Mouse (Mus musculus) erythroblast, adult 5-6 weeks (primary cell): ENCODE data around the gene Creld2. TPM values are rescaled to one million over a fixed set of nuclear protein-coding genes. Genes with fewer than 3 reads are reported as not detected.

Source experiments
- ATAC-seq: replicated peaks from 2 replicates; pipeline ENCODE4 v1.8.0; 2016; ENCODE audit warnings: moderate number of reproducible peaks, mild to moderate bottlenecking, moderate TSS enrichment, inconsistent platforms; ENCODE audit not compliant: poor library complexity, low FRiP score, severe bottlenecking
- total RNA-seq, 2 experiments: library from RNA; stranded (forward) in 1 of 2; stranded (reverse) in 1 of 2; fragments of 150-400 nt in 1 of 2; fragments of 200-764, 138-1000 nt in 1 of 2; gene quantifications; 2 replicates each; pipeline versions ENCODE4 v1.2.3 to v1.2.4; 2015 to 2017; ENCODE audit warnings: low replicate concordance in 2 of 2

The Creld2 gene
- total RNA-seq, 2 experiments from 2014 or later, result 16.7 to 17.6 TPM

DNA sequence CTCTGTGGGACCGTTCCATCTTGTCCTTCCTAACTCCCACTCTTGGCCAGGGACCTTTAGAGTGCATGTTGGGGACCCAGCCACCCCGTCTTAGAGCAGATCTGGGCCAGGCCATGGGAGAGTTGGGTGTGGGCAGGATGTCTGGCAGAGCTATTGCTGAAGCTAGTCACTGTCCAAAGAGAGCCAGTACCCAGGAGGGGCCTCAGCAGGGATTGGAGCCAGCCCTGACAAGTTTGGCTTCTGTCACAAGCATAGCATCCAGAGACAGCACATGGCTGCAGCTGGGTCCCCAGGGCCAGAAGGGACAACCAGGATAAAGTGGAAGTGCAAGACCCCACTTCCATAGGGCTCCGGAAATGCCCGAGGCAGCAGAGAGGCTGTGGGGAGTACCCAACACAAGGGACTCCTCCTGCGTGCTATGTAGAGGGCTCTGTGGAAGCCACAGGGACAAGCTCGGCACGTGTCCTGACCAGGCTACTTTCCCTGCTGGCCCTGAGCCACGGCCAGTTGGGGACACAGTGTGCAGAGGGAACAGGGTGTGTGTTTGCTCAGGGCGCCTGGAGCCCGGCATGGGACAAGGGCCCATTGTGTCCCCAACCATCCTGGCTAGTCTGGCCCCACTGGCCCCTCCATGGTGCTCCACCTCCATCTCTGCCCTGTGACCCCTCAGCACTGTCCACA lies 30.8 kb downstream of the Creld2 start:
- no peak for ATAC-seq

DNA sequence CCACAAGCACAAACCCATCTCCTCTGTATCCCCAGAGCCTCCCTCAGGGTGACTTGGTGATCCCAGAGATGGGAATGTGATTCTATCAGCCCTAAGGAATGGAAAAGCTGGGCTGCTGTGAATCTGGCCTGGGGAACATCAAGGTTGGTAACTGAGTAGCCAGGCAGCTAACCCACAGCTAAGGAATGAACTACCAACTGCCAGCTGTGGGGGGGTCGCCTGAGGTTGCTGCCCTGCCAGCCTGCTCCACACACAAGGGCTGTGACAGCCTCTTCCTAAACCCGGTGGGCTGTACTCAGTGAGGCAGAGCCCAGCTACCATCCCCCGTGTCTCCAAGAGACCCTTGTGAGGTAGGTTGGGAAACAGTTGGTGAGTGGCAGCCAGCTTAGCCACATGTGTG lies 31.6 kb downstream of the Creld2 start:
- ATAC-seq, result no peak

DNA sequence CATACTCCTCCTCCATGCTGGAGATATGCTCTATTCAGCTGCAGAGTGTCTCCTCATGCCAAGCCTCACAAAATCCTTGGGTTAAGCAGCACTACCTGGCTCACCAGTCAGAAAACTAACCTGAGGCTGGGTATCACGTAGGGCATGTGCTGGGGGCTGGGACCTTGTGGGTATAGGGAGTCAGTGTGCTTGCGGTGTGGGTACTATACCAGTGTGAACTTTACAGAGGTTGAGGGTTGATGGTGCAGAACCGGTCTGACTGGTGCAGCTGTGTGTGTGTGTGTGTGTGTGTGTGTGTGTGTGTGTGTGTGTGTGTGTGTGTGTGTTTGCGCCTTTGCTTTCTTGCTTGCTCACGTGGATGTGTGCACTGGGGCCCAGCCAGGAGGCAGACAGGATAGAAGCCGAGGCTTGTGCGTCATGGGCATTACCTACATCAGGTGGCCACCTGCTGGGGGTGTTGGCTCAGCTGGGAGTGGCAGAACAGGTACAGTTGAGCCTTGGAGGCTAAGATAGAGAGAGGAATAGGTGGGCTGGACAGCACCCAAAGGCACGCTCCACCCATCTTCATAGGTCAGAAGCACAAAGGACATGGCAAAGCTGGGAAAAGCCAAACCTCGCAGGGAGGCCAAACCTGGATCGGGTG lies 32.2 kb downstream of the Creld2 start:
- no peak for ATAC-seq

- no peak for ATAC-seq
Observed at GRCm38 (mm10) chr15:88853106-88853505, 33.7 kb downstream of the Creld2 start.

DNA sequence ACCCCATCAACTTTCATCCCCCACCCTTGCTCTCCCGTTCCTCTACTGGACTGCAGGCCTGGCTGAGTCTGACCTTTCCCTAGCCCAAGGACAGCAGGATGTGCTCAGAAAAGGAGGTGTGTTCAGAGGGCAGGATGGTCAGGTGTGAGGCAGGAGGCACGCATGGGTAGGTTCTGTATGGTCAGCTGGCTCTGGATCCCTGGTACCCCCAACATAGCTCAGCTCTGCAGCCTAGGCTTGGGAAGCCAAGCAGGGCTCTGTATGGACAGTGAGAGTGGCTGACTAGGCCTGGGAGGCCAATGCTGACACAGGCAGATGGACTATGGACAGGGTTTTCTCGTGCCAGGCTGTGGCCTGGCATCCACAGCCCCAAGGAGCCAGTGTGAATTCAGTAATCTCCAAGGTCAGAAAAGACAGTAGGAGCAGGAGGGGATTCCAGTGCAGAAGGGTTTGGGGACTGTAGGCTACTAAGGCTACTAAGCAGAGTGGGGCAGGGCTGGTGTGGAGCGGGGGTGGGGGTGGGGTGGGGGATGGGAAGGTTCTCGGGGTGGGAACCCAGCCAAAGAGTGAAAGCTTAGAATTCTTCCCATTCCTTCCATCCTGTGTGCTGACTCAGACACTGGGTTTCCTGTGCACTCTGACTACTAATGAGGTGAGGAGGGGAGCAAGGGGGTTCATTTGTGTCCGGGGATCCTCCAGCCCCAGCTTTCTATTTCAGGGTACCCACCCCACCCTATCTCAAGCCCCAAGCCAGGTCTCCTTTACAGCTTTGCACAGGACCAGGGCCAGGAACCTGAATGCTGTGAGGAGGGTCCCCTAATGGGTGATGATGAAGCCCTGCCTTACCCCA lies 34.9 kb downstream of the Creld2 start:
- no peak for ATAC-seq

- no peak for ATAC-seq
Observed at GRCm38 (mm10) chr15:88854969-88855830, 35.8 kb downstream of the Creld2 start.

DNA sequence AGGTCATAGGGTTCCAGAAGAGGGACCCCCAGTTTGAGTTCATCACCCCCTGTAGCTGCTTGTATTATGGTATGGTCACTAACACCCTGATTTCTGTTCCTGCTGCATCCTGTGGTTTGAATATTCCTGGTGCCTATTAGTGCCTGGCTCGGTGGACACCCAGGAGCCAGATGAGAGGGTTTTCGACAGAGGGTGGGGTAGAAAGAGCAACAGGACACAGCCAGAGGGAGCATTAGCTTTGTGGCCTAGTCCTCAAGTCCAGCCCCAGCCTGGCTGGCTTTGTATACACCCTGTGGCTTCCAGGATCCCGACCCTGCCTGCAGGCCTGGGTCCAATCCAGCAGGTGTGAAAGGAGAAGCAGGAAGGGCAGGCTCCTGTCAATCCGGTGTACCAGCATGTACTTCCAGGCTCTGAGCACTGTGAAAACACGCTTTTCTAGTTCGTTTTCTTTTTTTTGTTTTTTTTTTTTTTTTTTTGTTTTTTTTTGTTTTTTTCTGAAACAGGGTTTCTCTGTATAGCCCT lies 36.5 kb downstream of the Creld2 start:
- no peak for ATAC-seq

GRCm38 (mm10) chr15:88856613-88857012 lies 37.2 kb downstream of the Creld2 start:
- no peak for ATAC-seq

DNA sequence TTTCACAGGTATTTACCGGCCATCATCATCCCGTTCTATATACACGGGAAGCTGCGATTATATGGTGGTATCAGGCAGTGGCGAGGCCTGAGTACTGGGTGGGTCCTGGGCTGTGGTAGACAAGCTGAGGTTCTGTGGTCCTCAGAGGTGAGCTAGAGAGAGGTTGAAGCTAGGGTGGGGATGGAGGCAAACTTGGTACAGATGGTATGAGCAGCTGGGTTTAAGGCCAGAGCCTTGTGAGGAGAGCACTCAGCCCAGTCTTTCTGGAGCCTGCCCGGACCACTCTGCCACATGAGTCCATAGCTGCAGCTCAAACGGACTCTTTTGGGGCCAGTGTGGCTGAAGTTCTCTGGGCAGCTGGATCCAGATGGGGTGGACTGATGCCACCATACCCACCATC lies 37.9 kb downstream of the Creld2 start:
- ATAC-seq, result no peak

DNA sequence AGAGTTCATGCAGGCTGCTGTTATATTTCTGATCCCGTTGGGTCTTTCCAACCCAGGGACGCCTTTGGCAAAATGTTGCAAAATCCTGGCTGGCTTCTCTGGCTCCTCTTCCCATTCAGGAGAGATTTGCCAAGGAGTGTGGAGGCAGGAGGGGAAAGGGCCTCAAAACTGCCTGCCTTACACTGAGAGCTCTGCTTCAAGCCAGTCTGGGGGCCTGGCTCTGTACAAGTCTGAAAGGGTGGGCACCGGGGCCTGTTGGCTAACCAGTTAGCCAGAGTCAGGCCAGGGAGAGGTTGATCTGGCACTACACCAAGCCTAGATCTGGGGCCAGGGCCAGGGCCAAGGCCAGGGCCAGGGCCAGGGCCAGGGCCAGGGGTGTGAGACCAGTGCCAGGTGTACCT lies 38.7 kb downstream of the Creld2 start:
- ATAC-seq, result no peak

DNA sequence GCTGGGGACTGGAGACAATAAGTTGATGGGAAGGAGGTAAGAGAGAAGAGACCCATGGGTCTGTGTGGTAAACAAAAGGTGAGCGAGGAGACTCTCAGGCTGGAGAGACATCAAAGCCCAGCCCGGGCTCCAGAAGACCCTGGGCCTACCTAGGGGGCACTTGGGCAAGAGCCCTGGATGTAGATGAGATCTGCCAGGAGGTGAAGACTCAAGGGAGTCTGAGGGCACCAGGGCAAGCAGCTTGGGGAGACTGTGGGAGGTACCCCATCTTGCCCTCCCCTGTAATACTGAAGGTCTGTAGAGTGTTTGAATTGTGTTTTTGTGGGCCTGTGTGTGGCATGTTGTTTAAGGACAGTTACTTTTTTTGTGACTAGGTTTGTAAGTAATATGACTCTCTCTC lies 39.3 kb downstream of the Creld2 start:
- ATAC-seq, result no peak

DNA sequence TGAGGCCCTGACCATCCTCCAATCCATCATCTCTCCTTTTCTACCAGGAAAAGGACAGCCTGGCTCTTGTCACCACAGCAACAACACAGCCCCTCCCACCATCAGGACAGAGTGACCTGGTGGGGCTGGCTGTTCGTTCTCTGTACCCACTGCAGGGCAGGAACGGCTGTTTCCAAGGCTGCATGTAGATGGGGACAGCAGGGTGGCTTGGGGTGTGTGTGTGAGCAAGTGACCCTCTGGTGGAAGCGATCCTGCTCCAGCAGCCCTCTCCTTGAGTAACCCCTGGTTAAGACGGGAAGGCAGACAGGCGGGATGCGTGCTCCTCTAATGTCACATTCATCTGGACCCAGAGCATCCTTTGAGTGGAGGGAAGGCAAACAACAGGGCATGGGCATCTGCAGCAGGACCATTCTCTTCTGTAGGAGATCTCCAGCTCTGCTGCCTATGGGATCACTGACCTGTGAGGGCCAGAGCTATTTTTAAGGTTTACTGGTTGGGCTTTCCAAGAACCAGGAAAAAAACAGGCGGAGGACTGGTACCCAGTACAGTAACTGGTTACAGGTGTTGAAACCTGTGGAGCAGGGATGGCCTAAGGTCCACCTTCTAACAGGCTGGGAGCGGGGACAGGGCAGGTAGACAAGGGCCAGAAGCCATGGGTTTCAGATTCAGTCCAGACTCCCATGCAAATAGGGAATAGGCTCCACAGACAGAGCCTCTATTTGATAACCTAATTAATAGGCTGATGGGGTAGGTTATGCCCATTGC lies 39.9 kb downstream of the Creld2 start:
- no peak for ATAC-seq

DNA sequence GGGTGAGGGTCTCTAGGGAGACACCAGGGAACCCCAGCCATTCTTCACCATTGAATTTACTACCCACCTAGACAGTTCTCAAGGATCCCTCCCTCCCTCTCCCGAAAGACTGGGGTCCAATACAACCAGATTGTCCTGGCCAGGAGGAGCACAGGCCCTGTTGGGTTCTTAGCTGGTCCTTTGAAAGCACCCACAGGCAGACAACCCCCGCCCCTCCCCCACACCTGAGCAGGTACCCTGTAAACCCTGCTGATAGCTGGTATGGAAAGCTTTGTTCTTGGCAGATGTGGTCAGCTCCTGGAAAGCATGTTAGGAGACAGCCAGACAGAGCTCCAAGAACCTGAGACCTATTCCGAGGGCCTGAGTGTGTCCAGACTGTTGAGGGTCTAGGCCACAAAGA lies 41.3 kb downstream of the Creld2 start:
- no peak for ATAC-seq

DNA sequence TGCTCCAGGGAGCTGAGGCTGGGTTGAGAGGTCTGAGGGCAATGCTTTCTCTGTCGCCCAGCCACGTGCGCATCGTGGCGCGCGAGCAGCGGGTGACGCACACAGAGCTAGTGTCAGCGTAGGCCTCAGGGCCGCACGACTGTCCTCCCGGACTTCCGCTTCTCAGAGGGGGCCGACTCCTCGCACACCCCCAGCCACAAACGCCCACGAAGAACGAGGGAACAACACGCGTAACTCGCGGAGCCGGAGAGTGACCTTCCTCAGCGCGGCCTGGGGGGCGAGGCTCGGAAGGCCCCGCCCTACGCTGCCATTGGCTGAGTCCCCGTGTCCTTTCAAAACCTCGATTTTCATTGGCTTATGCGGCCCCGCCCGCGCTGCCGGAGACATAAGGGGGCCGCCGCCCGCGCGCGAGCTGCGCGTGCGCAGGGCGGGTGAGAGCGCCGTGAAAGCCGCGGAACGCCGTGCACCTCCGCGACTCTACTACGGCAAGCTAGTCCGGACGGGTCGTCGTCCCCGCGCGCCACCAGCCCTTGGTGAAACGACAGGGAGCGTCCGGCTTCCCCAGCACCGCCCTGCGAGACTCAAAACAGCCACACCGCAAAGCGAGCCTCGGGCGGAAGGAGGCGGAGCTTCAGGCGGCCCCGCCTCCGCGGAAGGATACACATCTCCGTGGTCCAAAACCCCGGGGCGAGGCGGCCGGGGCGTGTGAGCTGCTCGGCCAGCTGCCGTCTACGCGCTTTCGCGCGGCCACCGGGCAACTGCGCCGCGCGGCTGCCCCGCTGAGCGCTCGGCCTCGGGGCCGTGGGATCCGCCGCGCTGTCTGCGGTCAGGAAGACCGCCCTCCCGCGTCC lies 42.6 kb downstream of the Creld2 start, which contains the start of gene Pim3:
Gene Pim3 (plus strand): TSS at position 415 of the 851 bp plus-strand sequence.
- peak; percentile 91 for ATAC-seq

GRCm38 (mm10) chr15:88862881-88863694 lies 43.6 kb downstream of the Creld2 start:
- ATAC-seq, result no peak

DNA sequence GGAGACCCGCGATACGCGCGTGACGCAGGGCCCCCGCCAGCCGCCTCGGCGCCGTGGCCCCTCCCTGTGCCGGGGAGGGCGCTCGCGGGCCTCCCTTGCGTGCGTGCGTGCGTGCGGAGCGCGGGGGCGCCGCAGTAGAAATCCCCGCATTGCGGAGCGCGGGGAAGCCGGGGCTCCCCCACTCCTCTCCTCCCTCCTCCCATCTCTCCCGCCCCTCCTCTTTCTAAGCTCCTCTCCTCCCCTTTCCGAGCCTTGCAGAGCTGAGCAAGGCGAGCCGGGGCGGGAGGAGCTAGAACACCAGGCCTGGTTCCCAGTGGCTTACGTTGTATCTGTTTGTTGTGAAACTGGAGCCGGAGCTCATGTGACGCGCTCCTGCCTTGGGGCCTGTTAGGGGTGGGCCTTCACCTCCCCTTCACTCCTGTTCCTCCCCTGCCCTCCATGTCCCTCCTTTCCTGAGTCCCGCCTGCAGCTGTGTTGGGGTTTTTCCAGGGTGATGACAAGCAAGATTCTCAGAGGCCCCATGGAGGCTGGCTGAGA lies 44.3 kb downstream of the Creld2 start:
- no peak for ATAC-seq
